Mouse (Mus musculus): ENCODE data around the gene Nfatc2ip.

Nfatc2ip gene

DNA sequence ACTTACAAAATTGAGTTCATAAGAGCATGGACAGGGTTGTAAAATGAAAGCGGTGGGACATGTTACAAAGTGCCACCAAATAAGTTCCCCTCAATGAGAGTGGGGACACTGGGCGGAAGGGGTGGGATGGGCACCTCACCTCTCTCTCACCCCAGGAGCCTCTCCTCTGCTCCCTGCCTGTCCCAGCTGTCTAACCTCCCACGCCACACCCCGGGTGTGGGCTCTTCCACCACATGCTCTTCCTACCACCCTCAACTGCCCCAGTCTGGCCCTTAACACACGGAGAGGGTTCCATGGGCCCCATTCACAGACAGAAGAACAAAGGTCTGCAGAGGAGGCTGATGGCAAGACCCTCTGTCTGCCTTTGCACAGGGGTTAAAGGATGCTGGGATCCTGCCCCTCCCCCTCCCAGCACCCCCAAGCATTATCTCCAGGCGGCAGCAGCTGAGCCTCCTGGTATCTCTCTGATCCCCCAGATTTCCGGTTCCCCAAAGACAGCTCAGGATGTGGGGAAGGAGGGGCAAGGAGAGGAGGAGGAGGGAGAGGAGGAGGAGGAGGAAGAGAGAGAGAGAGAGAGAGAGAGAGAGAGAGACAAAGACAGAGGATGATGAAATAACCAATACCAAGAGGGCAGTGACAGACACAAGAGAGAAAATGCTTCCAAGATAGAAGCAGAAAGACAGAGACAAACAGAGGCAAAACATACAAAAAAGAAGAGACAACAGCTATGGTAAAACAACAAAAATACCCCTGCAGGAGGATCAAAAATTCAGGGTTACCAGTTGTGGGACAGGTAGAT is 39.5 kb downstream of the Nfatc2ip start:
- in situ Hi-C loops (cut with MseI, MboI) = no loop called here

- in situ Hi-C loops (cut with MseI, MboI) = no loop called here
Measured at GRCm38 (mm10) chr7:126355847-126356597, 40.5 kb downstream of the Nfatc2ip start.

GRCm38 (mm10) chr7:126354738-126355614 is 41.6 kb downstream of the Nfatc2ip start:
- in situ Hi-C loops (cut with MseI, MboI) = no loop called here

DNA sequence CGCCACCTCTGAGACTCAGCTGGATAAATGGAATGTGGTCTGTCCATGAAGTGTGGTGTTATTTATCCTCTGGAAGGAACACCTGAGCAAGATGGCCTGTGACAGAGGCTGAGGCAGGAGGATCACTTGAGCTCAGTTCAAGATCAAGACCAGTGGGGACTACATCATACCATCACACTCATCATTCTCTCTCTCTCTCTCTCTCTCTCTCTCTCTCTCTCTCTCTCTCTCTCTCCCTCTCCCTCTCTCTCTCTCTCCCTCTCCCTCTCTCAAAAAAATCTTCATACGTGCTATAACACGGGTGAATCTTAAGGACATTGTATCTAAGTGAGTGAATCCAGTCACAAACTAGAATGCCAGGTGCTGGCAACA is 42.6 kb downstream of the Nfatc2ip start:
- in situ Hi-C loops (cut with MseI, MboI) = no loop called here

DNA sequence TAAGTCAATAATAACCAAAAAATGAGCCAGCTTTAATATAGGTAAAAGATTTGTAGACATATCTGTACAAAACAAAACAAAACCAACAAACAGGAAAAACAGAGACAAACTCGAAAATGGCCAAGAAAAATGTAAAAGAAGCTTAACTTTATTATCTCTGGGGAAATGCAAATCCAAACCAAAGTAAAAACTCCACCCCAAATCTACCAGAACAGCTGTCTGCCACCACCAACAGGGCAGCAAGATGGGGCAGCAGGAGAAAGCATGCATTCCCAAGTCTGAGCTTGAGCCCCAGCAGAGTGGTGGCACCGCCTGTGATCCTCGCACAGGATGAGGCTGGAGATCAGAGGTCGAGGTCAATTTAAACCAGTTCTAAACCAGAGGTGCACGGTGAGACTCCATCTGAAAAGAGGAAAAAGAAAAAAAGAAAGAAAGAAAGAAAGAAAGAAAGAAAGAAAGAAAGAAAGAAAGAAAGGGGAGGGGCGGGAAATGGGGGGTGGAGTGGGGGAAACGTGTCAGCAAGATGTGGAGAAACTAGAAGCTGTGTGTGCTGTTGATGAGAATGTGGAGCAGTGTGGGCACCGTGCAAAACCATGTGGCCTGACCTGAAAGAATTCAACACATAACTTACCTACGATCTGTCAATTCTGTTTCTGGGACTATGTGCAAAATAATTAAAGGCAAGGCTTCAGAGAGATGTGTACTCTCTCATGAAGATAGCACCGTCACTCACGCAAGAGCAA is 43.1 kb downstream of the Nfatc2ip start:
- in situ Hi-C loops (cut with MseI, MboI) = no loop called here

GRCm38 (mm10) chr7:126351419-126351951 is 45.1 kb downstream of the Nfatc2ip start:
- in situ Hi-C loops (cut with MseI, MboI) = no loop called here

DNA sequence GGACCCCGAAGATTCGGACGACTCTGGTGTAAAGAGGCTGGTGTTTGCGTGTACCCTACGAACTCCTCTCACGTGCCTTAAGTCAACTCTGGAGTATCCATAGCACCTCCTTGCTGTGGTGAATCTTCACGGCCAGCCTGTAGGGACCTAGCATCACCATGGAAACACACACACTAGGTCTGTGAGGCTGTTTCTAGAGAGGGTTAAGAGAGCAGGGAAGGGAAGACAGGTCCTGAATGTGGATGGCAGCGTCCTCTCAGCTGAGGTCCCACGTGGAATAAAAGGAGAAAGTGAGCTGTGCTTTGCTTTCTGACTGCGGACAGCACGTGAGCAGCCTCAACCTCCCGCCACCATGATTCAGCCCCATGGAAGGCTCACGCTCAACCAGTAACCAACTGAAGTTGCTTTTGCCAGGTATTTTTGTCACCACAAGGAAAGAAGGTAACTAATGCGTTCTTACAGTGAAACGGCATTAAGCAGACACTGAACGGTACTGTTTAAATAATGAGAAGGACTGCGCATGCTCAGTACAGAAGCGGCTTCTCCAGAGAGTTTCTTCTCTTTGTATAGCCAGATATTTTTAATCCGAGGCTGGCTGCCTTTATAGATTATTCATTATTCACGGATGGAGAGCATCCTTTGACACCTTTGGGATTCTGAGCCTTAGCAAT is 45.7 kb downstream of the Nfatc2ip start:
- in situ Hi-C loops (cut with MseI, MboI) = no loop called here

- in situ Hi-C loops (cut with MseI, MboI) = no loop called here
Measured at GRCm38 (mm10) chr7:126348293-126348692, 48.2 kb downstream of the Nfatc2ip start.

DNA sequence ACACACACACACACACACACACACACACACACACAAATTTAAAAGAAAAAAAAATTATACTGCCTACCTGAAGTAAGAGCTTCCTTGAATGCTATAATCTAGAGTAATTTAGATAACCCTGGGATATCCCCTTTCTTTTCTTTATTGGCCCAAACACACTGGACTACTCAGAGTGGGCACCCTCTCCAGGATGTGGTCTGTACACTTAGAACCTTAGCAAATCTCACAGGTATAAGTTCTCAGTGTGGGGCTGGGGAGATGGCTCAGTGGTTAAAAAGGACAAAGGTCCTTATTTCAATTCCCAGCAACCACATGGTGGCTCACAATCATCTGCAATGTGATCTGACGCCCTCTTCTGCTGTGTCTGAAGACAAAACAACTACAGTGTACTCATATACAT is 49.4 kb downstream of the Nfatc2ip start:
- in situ Hi-C loops (cut with MseI, MboI) = no loop called here

- in situ Hi-C loops (cut with MseI, MboI) = no loop called here
Measured at GRCm38 (mm10) chr7:126345969-126346368, 50.6 kb downstream of the Nfatc2ip start.

- in situ Hi-C loops (cut with MseI, MboI) = no loop called here
Measured at GRCm38 (mm10) chr7:126345557-126345956, 51.0 kb downstream of the Nfatc2ip start.

GRCm38 (mm10) chr7:126340896-126341295 is 55.6 kb downstream of the Nfatc2ip start:
- in situ Hi-C loops (cut with MseI, MboI) = no loop called here

DNA sequence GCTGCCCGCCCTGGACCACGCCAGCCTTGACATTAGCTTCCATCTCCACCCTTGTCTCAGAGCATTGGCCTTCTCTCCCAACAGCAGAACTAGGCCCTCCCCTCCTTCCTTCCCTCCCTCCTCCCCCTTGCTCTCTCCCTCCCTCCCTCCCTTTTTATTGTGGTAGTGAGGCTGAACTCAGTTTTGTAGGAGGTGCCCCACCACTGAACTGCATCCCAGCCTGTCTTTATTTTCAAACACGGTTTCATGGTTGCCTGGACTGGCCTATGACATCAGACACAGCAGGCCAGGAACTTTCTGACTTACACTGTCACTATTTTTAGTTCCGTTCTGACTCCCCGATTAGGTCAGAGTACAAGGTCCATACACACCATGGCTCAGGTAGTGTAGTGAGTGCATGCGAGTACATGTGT is 56.3 kb downstream of the Nfatc2ip start:
- in situ Hi-C loops (cut with MseI, MboI) = no loop called here

- in situ Hi-C loops (cut with MseI, MboI) = no loop called here
Measured at GRCm38 (mm10) chr7:126339521-126339971, 57.0 kb downstream of the Nfatc2ip start.

GRCm38 (mm10) chr7:126338906-126339305 is 57.6 kb downstream of the Nfatc2ip start:
- in situ Hi-C loops (cut with MseI, MboI) = no loop called here

- in situ Hi-C loops (cut with MseI, MboI) = no loop called here
Measured at GRCm38 (mm10) chr7:126335556-126335955, 61.0 kb downstream of the Nfatc2ip start.

Measured in mouse trophoblast stem cell (cell line).